Mouse (Mus musculus) liver, embryonic 11.5 days (tissue): ENCODE data around the gene 2010111I01Rik. TPM values are rescaled to one million over a fixed set of nuclear protein-coding genes. Genes with fewer than 3 reads are reported as not detected.
A peak's percentile ranks its signal among the peaks of the same experiment; 100 is the strongest.
"Not testable (repeated sequence)": the region's sequence is repeated elsewhere in the genome, so short reads cannot be mapped to it uniquely, and the experiment has no call there.

Experiments
- ATAC-seq: fragments of 200-750 bp; cut with Nextera tagmentation; replicated peaks from 2 replicates; pipeline ENCODE4 v1.8.0; 2017; ENCODE audit warnings: moderate number of reproducible peaks, mild to moderate bottlenecking, moderate TSS enrichment, moderate library complexity; ENCODE audit not compliant: low FRiP score
- DNase-seq: peaks from one replicate; pipeline ENCODE4 v3.0.0-alpha.2; 2017; ENCODE audit warnings: low spot score
- H3K27ac ChIP-seq: fragments of 300-500 bp; sonication (generic); 2 replicates; pipeline ENCODE4 v1.5.1; 2014; ENCODE audit warnings: mild to moderate bottlenecking, low read depth, low read length, control low read depth
- H3K27me3 ChIP-seq: fragments of 300-500 bp; sonication (generic); replicated peaks from 2 replicates; pipeline ENCODE4 v1.6.1; 2014; ENCODE audit warnings: low read length, mixed read lengths; ENCODE audit not compliant: control insufficient read depth, insufficient read depth
- H3K36me3 ChIP-seq: fragments of 300-500 bp; sonication (generic); 2 replicates; pipeline ENCODE4 v1.6.1; 2014; ENCODE audit warnings: mild to moderate bottlenecking, low read length, moderate library complexity, mixed read lengths; ENCODE audit not compliant: control insufficient read depth, insufficient read depth
- H3K4me1 ChIP-seq: fragments of 300-500 bp; sonication (generic); replicated peaks from 2 replicates; pipeline ENCODE4 v1.6.1; 2014; ENCODE audit warnings: low read length, mixed read lengths; ENCODE audit not compliant: control insufficient read depth, insufficient read depth
- H3K4me2 ChIP-seq: fragments of 300-500 bp; sonication (generic); 2 replicates; pipeline ENCODE4 v1.6.1; 2014; ENCODE audit warnings: mild to moderate bottlenecking, control low read depth, moderate library complexity
- H3K4me3 ChIP-seq: fragments of 300-500 bp; sonication (generic); 2 replicates; pipeline ENCODE4 v1.5.1; 2014; ENCODE audit warnings: low read depth, low read length, control low read depth
- H3K9ac ChIP-seq: fragments of 300-500 bp; sonication (generic); 2 replicates; pipeline ENCODE4 v1.6.1; 2014; ENCODE audit warnings: low read depth, low read length, control low read depth
- H3K9me3 ChIP-seq: fragments of 300-500 bp; sonication (generic); 2 replicates; pipeline ENCODE4 v1.6.1; 2016; ENCODE audit warnings: low read length, inconsistent platforms, mixed read lengths; ENCODE audit not compliant: control insufficient read depth
- WGBS: fragments of 180-500 bp; shearing (Covaris S2); extraction: QIAGEN DNeasy Blood & Tissue Kit; methylation state at CpG from one replicate; pipeline ENCODE4 v1.1.7; 2014; 5-methylcytosine and 5-hydroxymethylcytosine counted together
- polyA plus RNA-seq: library from polyadenylated mRNA; unstranded; fragments of >200 nt; fragmentation: Nextera tagmentation; extraction: Ambion mirVana; gene quantifications from 2 replicates; pipeline ENCODE4 v1.2.1, GENCODE M21; 2014

2010111I01Rik gene
- polyA plus RNA-seq, 1 experiment from 2014 or later: 30.6 TPM

DNA sequence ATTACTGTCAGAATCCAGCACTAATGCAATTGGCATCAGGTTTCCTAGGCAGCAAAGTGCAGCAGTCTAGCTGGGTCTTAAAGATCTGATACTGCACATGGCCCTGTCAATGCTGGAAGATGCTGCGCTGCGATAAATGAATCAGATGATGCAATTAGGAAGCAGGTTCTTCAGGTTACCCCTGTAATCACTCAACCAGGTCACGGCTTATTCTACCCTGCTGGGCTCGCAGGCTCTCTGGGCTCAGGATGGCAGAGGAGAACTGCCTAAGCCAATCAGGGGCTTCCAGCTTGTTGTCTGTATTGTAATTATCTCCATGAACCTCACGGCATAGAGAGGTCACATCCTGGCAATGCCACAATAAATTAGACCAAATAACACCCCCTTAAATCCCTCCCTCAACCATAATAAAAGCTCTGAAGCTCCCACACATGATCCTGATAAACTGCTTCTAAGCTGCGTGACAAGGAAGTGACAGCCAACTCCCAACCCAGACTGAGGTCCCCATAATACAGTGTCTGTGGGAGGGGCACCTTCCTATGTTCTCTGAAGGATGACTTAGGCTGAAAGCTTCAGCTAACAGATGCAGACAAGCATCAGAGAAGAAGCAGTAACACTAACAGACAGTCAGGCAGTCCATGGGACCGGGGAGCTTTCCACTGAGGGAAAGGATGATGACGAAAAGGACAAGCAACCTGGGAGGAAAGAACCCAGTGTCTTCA lies 372.7 kb downstream of the 2010111I01Rik start:
- no peak overlapping the region for H3K9ac ChIP-seq
- H3K4me3 ChIP-seq: no peak overlapping the region
- DNase-seq (no peak), ATAC-seq (0 out of 2 replicates have a peak, but pooled peaks have one; percentile 34)
- no peaks in the 10 kb centered on the region for H3K9me3 ChIP-seq
- H3K4me2 ChIP-seq: no peak overlapping the region
- no peaks in the 10 kb centered on the region for H3K36me3 ChIP-seq
- no peak overlapping the region for H3K27ac ChIP-seq
- H3K27me3 ChIP-seq: no peaks in the 10 kb centered on the region
- 71% methylated on average over 8 of the region's 8 CpGs for WGBS
- no peaks in the 10 kb centered on the region for H3K4me1 ChIP-seq

GRCm38 (mm10) chr13:63339946-63340345 lies 375.3 kb downstream of the 2010111I01Rik start:
- no peak overlapping the region for H3K27ac ChIP-seq
- DNase-seq: no peak
- no peak overlapping the region for H3K4me3 ChIP-seq
- no peaks in the 10 kb centered on the region for H3K36me3 ChIP-seq
- 89% methylated on average over 4 of the region's 4 CpGs for WGBS
- no peaks in the 10 kb centered on the region for H3K27me3 ChIP-seq
- no peaks in the 10 kb centered on the region for H3K4me1 ChIP-seq
- no peak overlapping the region for H3K9ac ChIP-seq
- H3K9me3 ChIP-seq: no peaks in the 10 kb centered on the region
- no peak for ATAC-seq
- H3K4me2 ChIP-seq: no peak overlapping the region

GRCm38 (mm10) chr13:63342781-63343180 lies 378.1 kb downstream of the 2010111I01Rik start:
- no peaks in the 10 kb centered on the region for H3K4me1 ChIP-seq
- no peaks in the 10 kb centered on the region for H3K9me3 ChIP-seq
- no peaks in the 10 kb centered on the region for H3K36me3 ChIP-seq
- DNase-seq: no peak
- WGBS: 83% methylated on average over 2 of the region's 2 CpGs
- no peak for ATAC-seq
- no peaks in the 10 kb centered on the region for H3K27me3 ChIP-seq
- no peak overlapping the region for H3K4me3 ChIP-seq
- no peak overlapping the region for H3K27ac ChIP-seq
- no peak overlapping the region for H3K9ac ChIP-seq
- no peak overlapping the region for H3K4me2 ChIP-seq

GRCm38 (mm10) chr13:63344481-63344880 lies 379.8 kb downstream of the 2010111I01Rik start:
- Histone ChIP-seq H3K27ac (no peak overlapping the region), H3K4me2 (no peak overlapping the region), H3K9ac (no peak overlapping the region), H3K4me3 (no peak overlapping the region), H3K4me1 (no peaks in the 10 kb centered on the region), H3K27me3 (no peaks in the 10 kb centered on the region), H3K9me3 (no peaks in the 10 kb centered on the region), H3K36me3 (no peaks in the 10 kb centered on the region)
- DNase-seq (no peak), ATAC-seq (no peak)
- whole genome bisulfite sequencing: 89% methylated on average over 3 of the region's 3 CpGs

GRCm38 (mm10) chr13:63345476-63346225 lies 381.0 kb downstream of the 2010111I01Rik start:
- Histone ChIP-seq H3K27me3 (no peaks in the 10 kb centered on the region), H3K27ac (no peak overlapping the region), H3K4me3 (no peak overlapping the region), H3K4me1 (no peaks in the 10 kb centered on the region), H3K36me3 (no peaks in the 10 kb centered on the region), H3K9me3 (no peaks in the 10 kb centered on the region), H3K9ac (no peak overlapping the region), H3K4me2 (no peak overlapping the region)
- ATAC-seq (no peak), DNase-seq (no peak)
- 81% methylated on average over 5 of the region's 5 CpGs for WGBS

- no peak overlapping the region for H3K27ac ChIP-seq
- DNase-seq (no peak), ATAC-seq (no peak)
- H3K27me3 ChIP-seq: no peaks in the 10 kb centered on the region
- H3K9ac ChIP-seq: no peak overlapping the region
- 85% methylated on average over 2 of the region's 2 CpGs for WGBS
- no peaks in the 10 kb centered on the region for H3K36me3 ChIP-seq
- H3K4me3 ChIP-seq: no peak overlapping the region
- H3K9me3 ChIP-seq: no peaks in the 10 kb centered on the region
- no peaks in the 10 kb centered on the region for H3K4me1 ChIP-seq
- H3K4me2 ChIP-seq: no peak overlapping the region
Observed at GRCm38 (mm10) chr13:63347639-63348038, 382.9 kb downstream of the 2010111I01Rik start.

DNA sequence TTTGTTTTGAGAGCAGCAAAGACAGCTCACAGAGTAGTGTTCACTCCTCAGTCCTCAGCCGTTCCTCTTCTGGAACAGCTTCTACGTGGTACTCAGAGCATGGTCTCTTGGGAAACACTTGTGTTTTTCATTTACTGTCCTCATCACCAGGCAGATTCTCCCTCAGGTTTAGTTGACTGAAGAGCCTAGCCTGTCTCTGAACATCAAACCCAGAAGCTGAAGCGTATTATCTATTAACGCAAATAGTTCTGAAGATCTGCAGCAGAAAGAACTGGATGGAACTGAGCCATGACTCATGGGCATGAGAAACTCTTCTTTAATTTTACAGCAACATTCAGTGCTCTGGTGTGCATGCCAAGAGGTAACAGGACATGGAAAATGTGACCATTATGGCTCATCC lies 385.4 kb downstream of the 2010111I01Rik start:
- Histone ChIP-seq H3K4me3 (no peak overlapping the region), H3K27me3 (no peaks in the 10 kb centered on the region), H3K27ac (no peak overlapping the region), H3K9me3 (no peaks in the 10 kb centered on the region), H3K9ac (no peak overlapping the region), H3K4me1 (no peaks in the 10 kb centered on the region), H3K4me2 (no peak overlapping the region), H3K36me3 (no peaks in the 10 kb centered on the region)
- 85% methylated on average over 4 of the region's 4 CpGs for WGBS
- DNase-seq (no peak), ATAC-seq (no peak)

- DNase-seq, H3K27me3 ChIP-seq, H3K9me3 ChIP-seq, H3K9ac ChIP-seq, H3K27ac ChIP-seq, H3K4me2 ChIP-seq, H3K36me3 ChIP-seq, ATAC-seq, H3K4me1 ChIP-seq, H3K4me3 ChIP-seq: not testable (repeated sequence)
- WGBS: 87% methylated on average over 4 of the region's 4 CpGs
Observed at GRCm38 (mm10) chr13:63353312-63353711, 388.6 kb downstream of the 2010111I01Rik start.

GRCm38 (mm10) chr13:63356101-63356500 lies 391.4 kb downstream of the 2010111I01Rik start:
- H3K9ac ChIP-seq: no peak overlapping the region
- H3K4me1 ChIP-seq: no peaks in the 10 kb centered on the region
- H3K4me2 ChIP-seq: no peak overlapping the region
- ATAC-seq: no peak
- H3K27ac ChIP-seq: no peak overlapping the region
- H3K9me3 ChIP-seq: no peaks in the 10 kb centered on the region
- no peak overlapping the region for H3K4me3 ChIP-seq
- no peaks in the 10 kb centered on the region for H3K27me3 ChIP-seq
- no peak for DNase-seq
- no peaks in the 10 kb centered on the region for H3K36me3 ChIP-seq
- 96% methylated on average over 4 of the region's 4 CpGs for WGBS
